Mouse (Mus musculus) A20 (cell line): ENCODE data around the gene Uap1.
"Not testable (repeated sequence)": the region's sequence is repeated elsewhere in the genome, so short reads cannot be mapped to it uniquely, and the experiment has no call there.

ENCODE experiments used
- DNase-seq: peaks from one replicate; pipeline ENCODE4 v3.0.0-alpha.2; 2011; ENCODE audit warnings: low read depth, low spot score

The Uap1 gene

GRCm38 (mm10) chr1:170112261-170112660 is 62.5 kb downstream of the Uap1 start:
- no peak for DNase-seq

GRCm38 (mm10) chr1:170111651-170112226 is 63.0 kb downstream of the Uap1 start:
- no peak for DNase-seq

DNA sequence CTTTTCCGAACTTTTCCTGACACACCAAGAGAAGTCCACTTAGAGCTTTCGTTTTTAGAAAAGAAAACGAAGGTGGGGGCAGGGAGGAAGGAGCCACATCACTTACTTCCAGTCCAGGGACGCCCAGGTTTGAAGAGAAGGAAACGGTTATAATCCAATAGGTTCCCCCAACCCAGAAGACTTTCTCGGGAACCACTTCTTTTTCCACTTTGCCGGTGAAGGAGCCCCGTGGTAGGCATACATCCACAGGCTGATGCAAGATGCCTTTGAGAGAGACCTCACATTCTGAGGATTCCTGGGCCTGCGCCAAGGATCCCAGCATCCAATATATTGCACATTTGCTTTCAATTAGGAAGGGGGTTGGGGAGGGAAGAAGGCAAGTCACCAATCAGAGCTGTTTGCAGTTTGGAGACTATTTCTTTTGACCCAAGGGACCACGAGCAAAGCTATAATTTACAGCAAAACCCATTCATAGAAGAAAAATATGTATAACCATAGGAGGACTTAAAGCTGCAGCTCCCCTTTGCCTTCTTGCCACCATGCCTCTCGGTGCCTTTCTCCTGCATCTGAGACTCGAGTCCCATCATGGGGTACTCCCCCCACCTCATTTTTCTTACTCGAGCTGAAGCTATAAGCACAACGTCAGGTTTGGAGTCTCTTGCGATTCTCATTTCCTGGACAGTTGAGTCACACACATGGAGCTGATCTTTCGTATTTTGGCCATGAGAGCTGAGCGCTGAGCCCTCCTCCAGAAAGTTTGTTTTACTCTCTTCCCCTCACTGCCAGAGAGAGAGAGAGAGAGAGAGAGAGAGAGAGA is 64.0 kb downstream of the Uap1 start, which contains the start of gene Ddr2:
Gene Ddr2 (minus strand): TSS at position 247 of the 817 bp plus-strand sequence.
- DNase-seq, result no peak

- DNase-seq, result no peak
These were observed 64.8 kb downstream of the Uap1 start for GRCm38 (mm10) chr1:170109776-170110515.

GRCm38 (mm10) chr1:170102814-170103213 is 71.9 kb downstream of the Uap1 start:
- not testable (repeated sequence) for DNase-seq
